Mouse (Mus musculus) c-Kit-positive CD71-positive TER-119-negative erythroid progenitor cells, embryonic 14.5 days (primary cell): ENCODE results near the gene Elp5.
A peak's percentile ranks its signal among the peaks of the same experiment; 100 is the strongest.

ENCODE experiments used
- DNase-seq: peaks from one replicate; pipeline ENCODE4 v3.0.0-alpha.2; 2013; ENCODE audit warnings: low read depth

Gene Elp5

DNA sequence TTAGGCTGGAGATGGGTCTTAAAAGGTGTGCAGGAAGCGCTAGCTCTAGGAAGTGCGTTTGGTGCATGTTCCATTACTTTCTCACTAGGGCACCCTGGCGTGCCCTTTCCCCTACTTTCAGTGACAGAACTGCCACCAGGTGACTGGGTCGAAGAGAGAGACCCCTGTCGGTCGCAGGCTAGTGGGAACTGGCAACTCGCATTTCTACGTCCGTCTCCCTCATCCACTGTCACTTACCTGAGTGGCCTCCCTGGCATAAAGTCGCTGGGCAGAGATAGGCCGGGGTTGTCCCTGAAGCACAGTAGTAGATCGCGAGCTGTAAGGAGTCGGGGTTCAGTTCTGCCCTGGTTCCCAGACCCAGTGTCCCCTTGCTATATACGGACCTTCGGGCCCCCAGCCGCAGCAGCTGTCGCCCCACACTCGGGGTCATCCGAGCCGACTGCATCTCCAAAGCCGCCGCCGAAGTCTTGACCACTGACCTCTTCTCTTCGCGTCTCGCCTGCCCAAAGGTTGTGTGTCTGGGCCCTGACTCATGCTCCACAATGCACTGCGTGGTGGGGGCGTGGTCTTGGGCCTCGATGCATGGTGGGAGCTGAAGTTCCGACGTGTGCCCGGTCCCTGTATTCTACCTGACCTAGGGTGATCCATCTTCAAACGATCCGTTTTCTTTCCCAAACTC, 32.7 kb upstream of the Elp5 start, which contains the start of gene Acadvl:
Gene Acadvl (minus strand): TSS at position 532 of the 679 bp plus-strand sequence.
- DNase-seq = peak; percentile 86

DNA sequence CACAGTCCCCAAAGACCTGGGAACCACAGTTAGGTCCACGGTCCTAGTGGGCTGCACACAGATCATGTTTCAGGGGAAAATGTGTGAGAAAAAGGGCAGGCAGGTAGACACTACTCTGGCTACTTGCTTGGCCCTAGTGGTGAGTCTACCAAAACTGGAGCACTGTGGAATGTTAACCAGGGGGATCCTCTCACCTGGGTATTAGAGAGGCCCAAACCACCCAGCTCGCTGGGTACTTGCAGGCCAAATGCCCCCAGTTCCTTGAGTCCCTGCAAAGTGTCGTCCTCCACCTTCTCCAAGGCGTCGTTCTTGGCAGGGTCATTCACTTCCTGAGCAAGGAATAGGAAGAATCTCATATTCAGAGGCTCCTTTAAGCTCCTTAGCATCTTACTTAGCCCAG, 31.7 kb upstream of the Elp5 start:
- DNase-seq = no peak

DNA sequence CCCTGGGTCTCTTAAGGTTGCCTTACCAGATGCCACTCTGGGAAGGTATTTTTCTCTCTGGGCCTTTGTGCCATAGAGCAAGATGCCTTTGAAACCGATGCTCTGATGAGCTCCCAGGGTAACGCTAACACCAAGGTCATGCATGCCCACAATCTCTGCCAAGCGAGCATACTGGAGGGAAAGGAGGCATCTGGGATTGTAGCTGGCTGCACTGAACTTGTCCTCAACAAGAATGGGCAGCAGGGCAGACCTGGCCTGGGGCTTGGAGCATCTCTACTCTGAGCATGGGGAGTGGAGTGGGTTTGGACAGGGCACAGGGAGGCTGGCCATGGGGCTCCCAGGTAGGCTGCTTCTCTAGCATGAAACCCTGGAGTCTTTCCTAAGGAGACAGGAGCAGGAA, 31.1 kb upstream of the Elp5 start:
- DNase-seq = no peak

DNA sequence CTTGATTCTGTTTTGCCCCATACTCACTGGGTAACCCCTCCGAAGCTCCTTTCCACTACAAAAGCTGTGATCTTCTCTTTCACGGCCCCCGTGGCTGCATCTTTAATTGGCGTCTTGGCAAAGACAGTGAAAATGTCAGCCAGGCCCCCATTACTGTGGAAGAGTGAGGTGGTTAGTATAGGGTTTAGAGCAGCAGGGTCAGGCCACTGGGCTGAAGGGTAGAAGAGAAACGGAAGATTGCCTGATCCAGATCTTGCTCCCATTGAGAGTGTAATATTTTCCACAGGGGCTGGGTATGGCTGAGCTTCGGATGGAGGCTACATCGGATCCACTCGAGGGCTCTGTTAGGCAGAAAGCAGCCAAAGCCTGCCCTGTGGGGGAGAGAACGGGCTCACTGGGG, 30.6 kb upstream of the Elp5 start:
- no peak for DNase-seq

DNA sequence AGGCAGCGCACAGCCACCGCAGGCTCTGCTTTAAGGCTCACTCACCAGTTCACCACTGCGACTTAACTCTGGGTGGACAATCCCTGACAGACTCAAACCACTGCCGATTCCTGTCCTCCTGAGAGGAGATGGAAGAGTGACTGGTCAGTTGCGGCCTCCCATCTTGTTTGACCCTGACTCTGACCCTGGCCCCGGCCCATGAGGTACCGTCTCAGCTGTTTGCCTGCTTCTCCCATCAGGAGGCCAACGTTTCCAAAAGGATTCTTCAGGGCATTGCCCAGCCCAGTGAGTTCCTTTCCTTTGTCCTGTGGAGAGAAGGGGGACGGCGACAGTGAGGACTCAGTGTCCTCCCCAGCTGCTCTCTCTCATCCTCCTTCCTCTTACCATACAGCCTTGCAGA, 28.6 kb upstream of the Elp5 start:
- DNase-seq = no peak

DNA sequence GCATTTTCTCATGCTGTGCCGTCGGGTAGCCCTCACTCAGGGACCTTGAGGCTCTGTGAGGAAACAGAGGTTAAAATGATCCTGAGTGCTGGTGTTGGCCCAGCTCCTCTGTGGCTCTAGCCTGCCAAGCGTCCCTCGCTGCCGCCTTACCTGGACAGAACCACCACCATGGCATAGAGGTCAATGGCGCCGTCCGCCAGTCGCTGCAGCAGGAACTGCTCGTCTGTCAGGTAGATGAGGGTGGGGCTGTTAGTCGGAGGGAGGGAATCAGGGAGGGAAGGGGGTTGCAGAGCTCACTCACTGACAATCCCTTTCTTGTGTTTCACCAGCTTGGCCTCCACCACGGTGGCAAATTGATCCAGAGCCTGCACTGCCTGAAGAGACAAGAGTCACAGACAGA, 28.2 kb upstream of the Elp5 start:
- DNase-seq = no peak

DNA sequence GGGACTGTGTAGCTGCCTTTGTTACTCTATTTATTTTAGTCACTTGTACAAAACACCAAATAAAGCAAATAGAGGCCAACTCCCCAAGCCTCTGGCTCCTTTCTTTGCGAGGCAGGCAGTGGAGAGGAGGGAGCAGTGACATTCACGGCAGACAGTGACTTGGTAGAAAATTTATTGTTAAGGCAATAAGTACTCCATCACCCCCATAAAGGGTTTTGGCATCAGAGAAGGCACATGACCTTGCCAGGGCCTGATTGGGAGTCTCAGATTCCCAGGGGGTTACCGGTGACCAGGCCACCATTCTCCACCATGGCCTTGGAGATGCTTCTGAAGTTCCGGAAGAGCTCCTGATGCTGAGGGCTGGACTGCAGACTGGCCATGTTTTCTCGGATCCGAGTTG, 27.7 kb upstream of the Elp5 start:
- no peak for DNase-seq

DNA sequence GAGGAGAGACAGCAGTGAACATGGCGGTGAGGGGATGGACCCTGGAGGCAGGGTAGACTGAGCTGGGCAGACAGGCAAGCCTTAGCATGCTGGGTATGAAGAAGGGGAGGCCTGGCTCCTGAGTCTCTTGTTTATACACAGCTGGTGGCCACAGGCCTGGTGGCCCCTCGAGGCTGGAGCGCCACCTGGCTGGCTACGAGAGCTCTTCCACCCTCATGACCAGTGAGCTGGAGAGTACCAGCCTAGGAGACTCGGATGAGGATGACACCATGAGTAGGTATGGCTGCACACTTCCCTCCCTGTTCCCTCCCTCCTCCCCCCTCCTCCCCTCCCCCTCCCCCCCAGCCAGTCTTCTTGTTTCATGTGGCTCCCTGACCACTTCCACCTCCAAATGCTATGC, 23.2 kb upstream of the Elp5 start:
- DNase-seq = no peak

DNA sequence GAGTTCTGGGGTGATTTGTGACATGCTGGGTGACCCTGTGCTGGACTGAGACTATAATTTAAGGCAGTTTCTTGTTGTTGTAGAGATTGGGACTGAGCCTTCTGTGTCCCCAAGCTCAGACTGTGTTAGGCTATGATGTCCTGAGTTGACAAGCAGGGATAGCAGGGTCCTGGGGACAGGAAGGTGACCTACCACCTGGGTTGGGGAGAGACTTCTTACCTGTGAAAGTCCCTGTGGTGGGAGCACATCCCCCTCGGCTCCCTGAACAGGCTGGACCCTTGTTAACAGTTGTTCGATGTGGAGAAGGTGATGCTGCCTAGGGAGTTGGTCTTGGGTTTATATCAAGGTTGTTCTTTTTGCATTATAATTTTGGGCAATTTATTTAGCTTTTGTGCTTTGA, 20.2 kb upstream of the Elp5 start:
- no peak for DNase-seq

DNA sequence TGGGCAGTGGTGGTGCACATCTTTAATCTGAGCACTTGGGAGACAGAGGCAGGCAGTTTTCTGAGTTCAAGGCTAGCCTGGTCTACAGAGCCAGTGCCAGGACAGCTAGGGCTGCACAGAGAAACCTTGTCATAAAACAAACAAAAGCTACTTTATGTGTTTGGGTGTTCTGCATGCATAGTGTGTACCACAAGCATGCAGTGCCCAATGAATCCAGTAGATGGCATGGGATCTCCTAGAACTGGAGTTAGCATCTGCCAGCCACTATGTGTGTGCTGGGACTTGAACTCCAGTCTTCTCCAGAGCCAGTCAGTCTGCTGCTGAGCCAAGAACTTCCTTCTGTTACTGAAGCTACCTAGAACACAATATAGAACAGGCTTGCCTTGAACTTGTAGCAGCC, 19.5 kb upstream of the Elp5 start:
- peak; percentile 72 for DNase-seq

DNA sequence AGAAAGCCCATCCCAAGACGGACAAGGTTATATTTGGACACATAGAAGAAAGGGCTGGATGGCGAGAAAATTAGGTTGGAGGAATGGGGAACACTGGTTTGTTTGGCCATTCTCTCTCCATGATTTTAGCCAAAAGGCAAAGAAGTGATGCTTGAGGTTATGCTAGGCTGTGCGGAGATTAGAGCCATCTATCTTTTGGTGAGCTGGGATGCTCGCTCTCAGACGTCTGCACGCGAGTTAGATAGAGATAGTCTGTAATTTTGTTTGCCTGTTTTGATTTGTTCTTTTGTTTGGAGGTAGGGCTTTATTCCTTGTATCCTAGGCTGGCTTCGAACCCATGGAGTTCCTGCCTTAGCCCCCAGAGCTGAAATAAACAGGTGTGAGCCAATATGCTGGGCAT, 18.8 kb upstream of the Elp5 start:
- DNase-seq = no peak

DNA sequence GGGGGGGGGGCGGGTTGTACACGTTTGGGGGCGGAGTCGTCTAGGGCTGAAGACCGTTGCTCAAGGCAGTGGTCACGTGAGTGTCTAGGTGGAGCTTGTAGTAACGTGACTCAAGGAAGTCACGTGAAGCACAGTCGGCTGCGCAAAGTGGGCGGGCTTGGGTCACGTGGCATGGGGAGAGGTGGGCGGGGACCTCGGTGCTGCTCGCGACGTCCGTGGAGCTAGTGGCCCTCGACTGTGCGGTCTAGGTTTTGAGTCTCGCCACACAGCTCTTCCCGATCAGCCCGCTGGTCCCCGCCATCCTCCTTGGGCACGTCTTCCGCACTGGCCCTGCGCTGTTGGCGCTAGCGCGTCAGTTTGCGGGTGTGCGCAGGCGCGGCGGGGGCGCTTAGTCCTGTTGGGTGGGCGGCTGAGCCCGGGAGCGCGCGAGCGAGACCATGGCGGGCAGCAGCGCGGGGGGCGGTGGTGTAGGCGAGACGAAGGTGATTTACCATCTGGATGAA, 18.1 kb upstream of the Elp5 start, which contains the start of gene Dvl2:
Gene Dvl2 (plus strand): TSS at position 200 of the 503 bp plus-strand sequence.
- DNase-seq = peak; percentile 91

DNA sequence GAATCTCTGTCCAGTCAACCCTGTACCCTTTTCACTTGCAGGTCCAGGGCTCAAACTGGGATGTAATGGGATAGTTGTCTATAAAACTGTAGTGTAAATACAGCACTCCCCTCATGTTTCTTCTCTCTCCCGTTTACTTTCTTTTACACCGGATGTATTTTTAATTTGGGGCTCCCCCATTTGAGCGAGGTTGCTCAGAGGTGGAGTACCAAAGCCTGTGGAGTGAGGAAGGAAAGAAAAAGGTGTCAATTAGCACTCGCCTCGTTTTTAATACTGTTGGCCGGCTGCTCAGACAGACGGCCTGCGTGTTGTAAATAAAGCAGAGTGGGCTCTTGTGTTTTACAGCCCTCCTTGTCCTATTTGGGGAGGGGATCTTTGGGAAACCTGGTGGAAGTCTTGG, 17.3 kb upstream of the Elp5 start:
- no peak for DNase-seq

DNA sequence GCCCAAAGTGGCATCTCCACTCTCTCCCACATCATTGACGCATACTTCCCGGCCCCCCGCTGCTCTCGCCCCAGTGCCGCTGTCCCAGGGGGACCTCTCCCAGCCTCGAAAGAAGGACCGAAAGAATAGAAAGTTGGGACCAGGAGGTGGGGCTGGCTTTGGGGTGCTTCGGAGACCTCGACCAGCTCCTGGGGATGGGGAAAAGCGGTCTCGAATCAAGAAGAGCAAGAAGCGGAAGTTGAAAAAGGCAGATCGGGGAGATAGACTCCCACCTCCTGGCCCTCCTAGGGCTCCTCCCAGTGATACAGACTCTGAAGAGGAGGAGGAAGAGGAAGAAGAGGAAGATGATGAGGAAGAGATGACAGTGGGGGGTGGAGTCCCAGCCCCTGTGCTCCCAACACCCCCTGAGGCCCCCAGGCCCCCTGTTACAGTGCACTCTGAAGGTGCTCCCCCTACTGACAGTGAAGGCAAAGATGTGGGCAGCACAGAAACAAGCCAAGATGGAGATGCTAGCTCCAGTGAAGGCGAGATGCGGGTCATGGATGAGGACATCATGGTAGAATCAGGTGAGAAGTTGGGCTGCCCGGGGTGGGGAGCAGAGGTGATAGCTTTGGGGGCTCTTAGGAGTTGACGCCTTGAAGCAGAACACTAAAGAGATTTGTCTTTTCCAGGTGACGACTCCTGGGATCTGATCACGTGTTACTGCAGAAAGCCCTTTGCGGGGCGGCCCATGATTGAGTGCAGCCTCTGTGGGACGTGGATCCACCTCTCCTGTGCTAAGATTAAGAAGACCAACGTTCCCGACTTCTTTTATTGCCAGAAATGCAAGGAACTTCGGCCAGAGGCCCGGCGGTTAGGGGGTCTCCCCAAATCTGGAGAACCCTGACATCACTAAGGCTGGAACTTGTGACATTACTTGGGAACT, 16.5 kb upstream of the Elp5 start:
- no peak for DNase-seq

DNA sequence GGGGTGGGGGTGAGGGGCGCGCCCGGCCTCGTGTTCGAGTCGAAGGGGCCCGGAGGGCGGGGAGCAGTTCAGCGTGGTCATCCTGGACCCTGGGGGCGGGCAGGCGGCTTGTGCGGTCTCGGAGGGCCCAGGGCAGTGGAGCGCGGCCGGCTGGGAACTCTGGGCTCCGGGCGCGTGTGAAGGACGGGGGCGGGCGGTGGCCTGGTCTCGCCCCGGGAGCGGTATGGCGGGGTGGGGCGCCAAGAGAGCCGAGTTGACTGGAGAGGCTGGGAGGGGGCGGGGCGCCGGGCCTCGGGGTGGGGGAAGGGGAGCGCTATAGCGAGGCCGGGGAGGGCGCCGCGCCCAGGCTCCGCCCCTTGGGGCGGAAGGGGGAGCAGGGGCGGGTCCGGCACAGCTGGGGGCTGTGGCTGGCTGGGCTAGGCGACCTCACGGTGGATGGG, 14.8 kb upstream of the Elp5 start:
- DNase-seq = peak; percentile 78

DNA sequence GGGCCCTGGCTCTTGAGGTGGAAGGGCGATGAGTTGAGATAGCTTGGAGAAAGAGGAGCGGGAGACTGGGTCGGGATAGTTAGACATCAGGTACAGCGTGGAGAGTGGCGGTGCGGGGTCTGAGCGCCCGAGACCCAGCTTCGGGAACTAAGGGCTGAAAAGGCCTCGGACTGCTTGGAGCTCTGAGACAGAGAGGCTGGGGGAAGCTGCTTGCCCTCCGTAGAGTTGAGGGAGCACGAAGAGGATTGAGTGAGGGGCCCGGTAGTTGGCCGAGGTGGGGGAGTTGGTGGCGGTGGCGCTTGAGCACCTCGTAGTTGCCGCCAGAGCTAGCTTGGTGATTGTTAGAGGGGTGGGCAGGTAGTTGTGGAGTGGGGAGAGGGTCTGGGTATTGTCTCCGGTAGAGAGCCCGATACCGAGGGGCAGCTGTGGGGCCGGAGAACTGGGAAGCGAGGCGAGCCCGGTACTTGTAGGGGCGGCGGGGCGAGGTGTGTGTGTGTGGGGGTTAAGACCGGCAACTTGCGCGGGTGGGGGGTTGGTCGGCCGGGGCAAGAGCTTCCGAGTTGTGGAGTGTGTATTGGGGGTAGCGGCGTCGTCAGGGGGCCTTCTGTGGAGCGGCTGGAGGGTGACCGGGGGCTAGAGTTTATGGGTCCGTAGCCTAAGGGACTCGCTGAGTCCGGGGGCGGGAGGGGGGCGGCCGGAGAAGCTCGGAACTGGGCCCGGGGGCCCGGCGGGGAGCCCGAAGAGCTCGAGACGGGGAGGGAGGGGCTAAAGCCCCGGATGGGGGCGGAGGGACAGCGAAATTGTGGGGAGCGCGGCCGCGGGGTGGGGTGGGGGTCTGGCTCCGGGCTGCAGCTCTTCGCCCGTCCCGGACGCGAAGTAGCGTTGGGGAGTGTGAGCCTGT, 14.1 kb upstream of the Elp5 start:
- no peak for DNase-seq

DNA sequence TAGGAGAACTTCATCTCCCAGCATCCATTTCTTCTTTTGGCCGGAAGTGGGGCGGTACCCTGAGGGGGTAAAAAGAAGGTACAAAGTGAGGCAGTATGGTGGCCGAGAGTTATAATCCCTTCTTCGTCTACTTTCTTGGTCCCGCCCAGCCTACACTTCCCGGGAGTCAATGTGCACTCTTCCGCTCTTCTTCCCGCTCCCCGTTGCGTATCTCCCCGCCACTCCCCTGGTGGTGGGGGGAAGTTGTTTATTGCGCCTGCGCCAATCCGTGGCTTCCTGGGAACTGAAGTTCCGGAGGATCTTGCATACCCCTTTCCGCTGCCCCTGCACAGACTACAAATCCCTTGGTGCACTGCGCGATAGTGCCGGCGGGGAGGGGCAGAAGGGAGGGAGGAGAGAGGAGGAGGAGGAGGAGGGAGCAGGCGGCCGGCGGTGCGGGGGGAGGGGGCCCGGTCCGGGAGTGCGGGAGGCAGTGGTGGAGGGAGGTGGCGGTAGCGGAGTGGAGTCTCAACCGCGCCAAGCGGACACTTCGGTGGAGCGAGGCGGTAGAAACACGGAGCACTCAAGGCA, 13.2 kb upstream of the Elp5 start, which contains the start of gene Phf23:
Gene Phf23 (plus strand): TSS at position 387 of the 570 bp plus-strand sequence.
- peak; percentile 98 for DNase-seq

DNA sequence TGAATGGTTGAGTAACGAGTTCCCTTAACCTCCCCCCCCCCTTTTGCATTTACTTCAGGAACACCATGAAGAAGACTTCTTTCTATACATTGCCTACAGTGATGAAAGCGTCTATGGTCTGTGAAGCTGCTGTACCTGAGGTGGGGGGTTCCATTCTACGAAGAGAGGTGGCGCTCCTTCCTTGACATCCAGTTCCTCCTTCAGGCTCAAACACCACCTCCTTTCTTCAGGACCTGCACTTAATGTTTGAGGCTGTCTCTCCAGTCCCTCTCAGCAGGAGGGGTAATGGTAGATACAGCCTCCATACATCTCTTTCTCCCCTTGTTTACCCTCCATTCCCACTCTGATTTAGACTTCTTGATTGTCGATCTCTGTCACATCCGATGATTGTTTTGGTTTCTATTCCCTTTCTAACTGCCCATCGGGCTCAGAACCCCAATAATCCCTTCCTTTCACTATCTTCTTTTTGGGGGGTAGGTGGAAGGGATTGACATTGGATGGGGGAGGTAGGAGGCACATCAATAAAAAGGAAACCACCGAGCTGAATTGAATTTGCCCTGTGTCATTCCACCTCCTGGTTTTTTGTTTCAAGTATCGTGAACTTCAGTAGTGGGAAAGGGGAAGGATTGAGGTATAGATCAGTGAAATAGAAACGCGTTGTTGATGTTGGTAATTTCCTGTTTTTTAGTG, 12.2 kb upstream of the Elp5 start:
- no peak for DNase-seq

DNA sequence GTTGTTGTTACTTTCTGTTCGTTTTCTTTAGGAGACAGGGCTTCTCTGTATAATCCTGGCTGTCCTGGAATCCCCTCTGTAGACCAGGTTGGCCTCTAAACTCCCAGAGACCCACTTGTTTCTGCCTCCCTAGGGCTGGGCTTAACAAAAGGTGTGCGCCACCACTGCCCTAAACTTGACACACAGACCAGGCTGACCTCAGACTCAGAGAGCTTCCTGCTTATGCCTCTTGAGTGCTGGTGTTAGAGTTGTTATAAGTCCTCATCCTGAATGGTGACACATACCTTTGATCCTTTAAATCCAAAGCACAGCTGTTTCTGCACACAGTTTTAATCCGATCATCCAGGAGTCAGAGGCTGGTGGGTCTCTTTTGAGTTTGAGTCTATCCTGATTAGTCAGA, 10.6 kb upstream of the Elp5 start:
- DNase-seq = no peak

DNA sequence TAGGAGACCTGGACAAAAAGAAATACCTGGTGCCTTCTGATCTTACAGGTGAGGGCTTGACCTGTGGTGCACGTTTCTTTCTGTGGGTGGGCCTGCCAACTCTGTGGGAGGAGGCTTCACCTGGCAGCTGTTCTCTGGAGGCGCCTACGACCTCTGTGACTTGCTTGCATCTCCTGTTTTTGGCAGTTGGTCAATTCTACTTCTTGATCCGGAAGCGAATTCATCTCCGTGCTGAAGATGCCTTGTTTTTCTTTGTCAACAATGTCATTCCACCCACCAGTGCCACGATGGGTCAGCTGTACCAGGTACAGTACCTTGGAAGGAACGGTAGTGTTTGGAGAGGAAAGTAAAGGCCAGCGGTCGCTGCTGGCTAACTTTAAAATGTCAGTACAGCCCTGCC, 10.1 kb upstream of the Elp5 start:
- no peak for DNase-seq

DNA sequence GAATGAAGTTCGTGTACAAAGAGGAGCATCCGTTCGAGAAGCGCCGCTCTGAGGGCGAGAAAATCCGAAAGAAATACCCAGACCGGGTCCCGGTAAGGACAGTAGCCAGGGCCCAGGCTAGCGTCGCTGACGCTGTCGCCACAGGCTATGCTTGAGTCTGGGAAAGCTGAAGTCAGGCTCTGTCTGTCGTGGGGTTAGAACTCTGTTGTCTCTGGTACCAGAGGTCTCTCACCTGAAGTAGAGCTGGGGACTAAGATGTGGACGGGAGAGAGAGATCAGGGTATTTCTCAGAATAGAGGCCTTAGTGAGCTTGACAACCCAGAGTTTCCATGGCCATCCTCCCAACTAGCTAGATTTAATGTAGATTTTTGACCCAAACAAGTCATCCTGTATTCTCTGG, 9.4 kb upstream of the Elp5 start:
- no peak for DNase-seq
